Mouse (Mus musculus) Patski (cell line): ENCODE results near the gene Ehhadh. TPM values are rescaled to one million over a fixed set of nuclear protein-coding genes. Genes with fewer than 3 reads are reported as not detected.

ENCODE experiments used
- ATAC-seq: fragments of 100-300 bp; one replicate; pipeline ENCODE4 v1.8.0; 2021
- CTCF ChIA-PET: fragments of 350-600 bp; sonication (Branson Sonifier 250); formaldehyde crosslinking; loops from one replicate; lab custom pipeline; 2022; ENCODE audit warnings: inconsistent platforms; lab: Charles Lee
- POLR2A ChIA-PET: fragments of 350-600 bp; sonication (Branson Sonifier 250); formaldehyde crosslinking; loops from one replicate; lab custom pipeline; 2022; ENCODE audit warnings: antibody characterized with exemption, inconsistent platforms; lab: Charles Lee
- DNase-seq: peaks from one replicate; pipeline ENCODE4 v3.0.0-alpha.2; 2011; ENCODE audit warnings: low read depth, low spot score
- H3K27me3 ChIP-seq: fragments of 371-371 bp; one replicate; pipeline ENCODE4 v1.5.1; 2021
- CTCF ChIP-seq: fragments of 100-300 bp; IDR thresholded peaks from one replicate; pipeline ENCODE4 v1.5.1; 2021
- in situ Hi-C: fragments of 300-500 bp; cut with MboI; formaldehyde crosslinking; loops from 3 replicates; pipeline ENCODE4 v1.11.1; 2018; ENCODE audit warnings: low pct_unique_long_range_greater_than_20kb, mixed read lengths
- polyA plus RNA-seq: library from polyadenylated mRNA; unstranded; gene quantifications from one replicate; pipeline ENCODE4 v1.2.3, GENCODE M21; 2021

The Ehhadh gene
- polyA plus RNA-seq, 1 experiment from 2014 or later = 0.08 TPM

DNA sequence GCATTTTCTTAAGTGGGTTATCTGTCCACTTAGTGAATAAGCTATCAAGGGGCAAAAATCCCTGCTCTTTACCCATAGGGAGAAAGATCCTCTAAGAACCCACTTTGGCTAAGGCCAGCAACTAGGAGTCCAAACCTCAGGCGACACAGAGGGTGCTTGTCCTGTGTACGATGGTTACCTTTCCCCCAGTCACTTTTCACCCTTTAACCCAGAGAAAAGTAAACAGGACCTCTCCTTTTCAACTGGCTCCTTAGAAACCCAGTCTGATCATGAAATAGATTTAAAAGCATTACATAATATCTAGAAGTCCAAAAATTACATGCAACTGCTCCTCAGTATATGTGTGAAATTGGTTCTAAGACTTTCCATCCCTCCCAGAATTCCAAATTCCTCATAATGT, 4.8 kb downstream of the Ehhadh start:
- no peak for TF ChIP-seq CTCF
- CTCF ChIA-PET = no interaction called here
- ATAC-seq (no peak), DNase-seq (no peak)
- in situ Hi-C loops = no loop called here
- no peaks in the 10 kb centered on the region for H3K27me3 ChIP-seq
- POLR2A ChIA-PET = no interaction called here

DNA sequence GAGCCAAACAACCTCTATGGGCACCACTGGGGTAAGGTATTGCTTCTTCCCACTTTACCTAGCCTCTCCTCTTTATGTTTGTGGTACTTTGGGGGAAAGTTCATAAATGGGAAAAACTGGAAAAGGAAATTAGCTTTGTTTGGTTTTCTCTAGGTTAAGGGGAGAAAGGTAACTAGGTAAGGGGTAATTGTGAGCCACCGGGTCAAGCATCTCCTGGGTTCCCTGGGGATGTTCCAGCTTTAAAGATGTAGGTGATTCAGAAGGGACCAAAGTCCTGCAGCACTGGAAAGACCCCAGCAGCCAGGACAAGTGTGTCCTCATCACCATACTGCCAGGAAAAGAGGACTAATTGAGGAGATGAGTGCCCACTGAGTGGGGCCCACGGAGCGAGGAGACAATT, 5.7 kb downstream of the Ehhadh start:
- no peaks in the 10 kb centered on the region for H3K27me3 ChIP-seq
- POLR2A ChIA-PET = no interaction called here
- CTCF ChIA-PET = interaction anchor here (0.9 kb wide), 1 partner anchor 54 kb away, joined by 3 read pairs; no protein-coding TSS in a partner anchor
- in situ Hi-C loops = no loop called here
- no peak for ATAC-seq
- DNase-seq = no peak
- no peak for TF ChIP-seq CTCF

DNA sequence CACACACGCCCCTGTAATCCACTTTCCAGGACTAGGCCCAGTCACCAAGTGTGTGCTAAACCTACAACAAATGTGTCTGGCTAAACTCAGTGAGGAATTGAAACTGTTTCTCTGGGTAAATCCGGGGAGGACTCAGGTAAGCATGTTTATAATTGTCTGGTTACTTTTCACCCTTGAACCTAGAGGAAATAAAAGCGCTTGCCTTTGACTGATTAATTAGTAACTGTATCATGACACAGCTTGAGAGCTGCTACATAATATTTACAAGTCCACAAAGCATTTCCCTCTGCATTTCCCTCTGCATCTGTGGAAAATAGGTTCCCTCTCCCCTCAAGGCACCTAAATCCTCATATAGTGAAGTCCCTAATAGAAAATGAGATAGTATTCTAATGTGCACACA, 6.3 kb downstream of the Ehhadh start:
- ATAC-seq = no peak
- no peak for DNase-seq
- CTCF ChIA-PET = interaction anchor here (0.9 kb wide), 1 partner anchor 54 kb away, joined by 3 read pairs; no protein-coding TSS in a partner anchor
- in situ Hi-C loops = no loop called here
- no peaks in the 10 kb centered on the region for H3K27me3 ChIP-seq
- TF ChIP-seq CTCF = no peak
- POLR2A ChIA-PET = no interaction called here

DNA sequence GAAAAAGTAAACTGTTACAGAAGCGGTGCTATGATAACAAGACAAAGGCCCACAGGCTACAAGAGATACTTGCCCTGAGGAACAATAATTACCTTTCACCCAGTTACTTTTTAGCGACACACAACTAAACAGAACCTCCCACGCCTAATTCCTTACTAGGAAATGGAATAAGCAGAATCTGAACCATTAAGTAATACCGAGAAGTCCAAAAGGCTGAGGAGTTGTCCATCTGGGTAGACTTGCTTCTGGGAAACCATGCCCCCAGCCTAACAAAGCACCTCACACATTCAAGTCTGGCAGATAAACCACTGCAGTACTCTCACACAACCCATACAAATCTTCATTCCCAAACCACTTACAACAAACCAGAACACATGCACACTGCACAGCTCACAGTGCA, 8.5 kb downstream of the Ehhadh start:
- POLR2A ChIA-PET = no interaction called here
- in situ Hi-C loops = no loop called here
- CTCF ChIA-PET = interaction anchor here (1.3 kb wide), 1 partner anchor 37 kb away, joined by 3 read pairs; no protein-coding TSS in a partner anchor
- DNase-seq (no peak), ATAC-seq (no peak)
- H3K27me3 ChIP-seq = no peaks in the 10 kb centered on the region
- TF ChIP-seq CTCF = no peak

DNA sequence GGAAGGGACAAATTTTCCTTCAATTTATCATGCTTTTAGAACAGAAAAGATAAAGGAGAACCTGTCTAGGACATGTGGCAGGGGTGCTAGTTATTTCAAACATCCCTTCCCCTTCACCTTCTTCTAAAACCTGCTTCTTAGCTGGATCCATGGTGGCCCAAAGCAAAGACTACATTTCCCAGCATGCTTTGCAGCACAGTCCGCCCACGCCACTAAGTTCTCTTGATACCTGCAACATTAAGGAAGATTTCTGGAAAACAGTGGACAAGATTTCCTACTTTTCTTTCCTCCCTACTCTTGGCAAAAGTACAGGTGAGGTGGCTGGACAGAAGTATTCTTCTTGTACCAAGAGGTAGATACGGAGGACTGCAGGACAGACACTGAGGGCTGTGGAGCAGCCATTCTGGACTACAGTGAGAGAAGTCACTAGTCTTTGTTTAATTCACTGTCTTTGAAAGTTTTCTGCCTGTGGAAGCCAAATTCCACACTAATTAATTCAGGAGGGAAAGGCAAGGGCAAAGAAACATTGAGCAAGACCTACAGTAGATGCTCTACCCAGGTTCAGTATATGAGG, 9.2 kb downstream of the Ehhadh start:
- CTCF ChIA-PET = no interaction called here
- ATAC-seq (no peak), DNase-seq (no peak)
- no peak for TF ChIP-seq CTCF
- POLR2A ChIA-PET = no interaction called here
- in situ Hi-C loops = no loop called here
- no peaks in the 10 kb centered on the region for H3K27me3 ChIP-seq

DNA sequence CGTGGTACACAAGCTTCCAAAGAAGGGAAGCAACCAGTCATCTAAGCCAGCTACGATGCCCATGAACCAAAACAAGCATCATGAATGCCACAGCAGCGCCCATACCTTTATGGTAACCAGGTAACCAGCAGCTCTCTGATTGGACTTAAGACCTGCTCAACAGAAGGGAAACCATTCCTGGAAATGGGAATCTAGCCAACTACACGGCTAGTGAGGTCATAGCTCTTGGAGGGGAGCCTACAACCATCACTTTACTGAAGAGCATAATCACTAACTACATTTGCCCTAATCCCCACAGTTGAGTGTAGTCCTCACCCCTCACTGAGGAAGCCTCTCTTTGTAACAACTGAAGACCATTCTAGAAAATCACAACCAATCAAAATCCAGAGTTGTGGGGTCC, 12.9 kb downstream of the Ehhadh start:
- POLR2A ChIA-PET = no interaction called here
- in situ Hi-C loops = no loop called here
- CTCF ChIA-PET = interaction anchor here (2.0 kb wide), 1 partner anchor 41 kb away, joined by 7 read pairs; no protein-coding TSS in a partner anchor
- no peak for ATAC-seq
- no peak for DNase-seq
- no peak for TF ChIP-seq CTCF
- H3K27me3 ChIP-seq = peaks cover 7% of the 10 kb centered on the region

DNA sequence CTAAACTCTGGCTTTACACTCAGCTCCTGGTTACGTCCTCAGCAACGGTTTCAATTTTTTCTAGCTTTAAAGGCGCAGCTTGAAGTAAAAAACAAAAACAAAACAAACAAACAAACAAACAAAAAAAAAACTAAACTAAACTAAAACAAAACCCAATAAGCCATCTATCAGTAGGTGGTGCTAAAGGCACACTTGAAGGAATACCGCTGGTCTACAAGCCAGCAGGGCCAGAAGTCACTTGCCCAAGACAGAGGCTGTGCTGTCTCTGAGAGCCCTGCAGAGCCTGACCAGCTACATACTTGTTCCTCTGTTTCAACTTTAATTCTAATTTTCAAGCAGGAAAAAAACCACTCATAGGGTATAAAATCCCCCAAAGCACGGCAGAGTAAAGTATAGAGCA, 17.9 kb downstream of the Ehhadh start:
- in situ Hi-C loops = no loop called here
- TF ChIP-seq CTCF = peak; percentile 63
- ChIA-PET CTCF (interaction anchor here (1.1 to 3.6 kb wide), 5 partner anchors 12 to 243 kb away, joined by 3 to 19 read pairs (median 5); partner anchors contain the start of gene Map3k13), POLR2A (no interaction called here)
- peaks cover 16% of the 10 kb centered on the region for H3K27me3 ChIP-seq
- ATAC-seq (no peak), DNase-seq (no peak)

DNA sequence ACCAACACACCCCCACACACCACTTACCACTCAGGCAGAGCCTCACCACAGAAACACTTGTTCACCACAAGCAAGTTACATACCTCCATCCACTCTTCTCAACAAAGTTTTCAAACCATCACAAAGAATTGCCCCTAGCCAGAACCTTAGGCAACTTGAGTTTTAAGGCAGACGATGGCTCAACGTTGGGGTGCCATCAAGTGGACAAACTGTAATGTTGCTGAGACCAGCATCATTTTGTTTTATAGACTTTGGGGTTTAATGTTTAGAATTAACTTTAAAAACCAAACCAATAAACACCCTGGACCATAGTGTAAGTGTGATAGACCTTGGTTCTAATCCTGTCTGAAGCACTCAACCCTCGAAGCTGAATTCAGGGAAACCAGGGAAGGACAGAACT, 19.4 kb downstream of the Ehhadh start:
- peak; percentile 34 for TF ChIP-seq CTCF
- ChIA-PET CTCF (no interaction called here), POLR2A (no interaction called here)
- peaks cover 26% of the 10 kb centered on the region for H3K27me3 ChIP-seq
- DNase-seq (no peak), ATAC-seq (no peak)
- in situ Hi-C loops = no loop called here

DNA sequence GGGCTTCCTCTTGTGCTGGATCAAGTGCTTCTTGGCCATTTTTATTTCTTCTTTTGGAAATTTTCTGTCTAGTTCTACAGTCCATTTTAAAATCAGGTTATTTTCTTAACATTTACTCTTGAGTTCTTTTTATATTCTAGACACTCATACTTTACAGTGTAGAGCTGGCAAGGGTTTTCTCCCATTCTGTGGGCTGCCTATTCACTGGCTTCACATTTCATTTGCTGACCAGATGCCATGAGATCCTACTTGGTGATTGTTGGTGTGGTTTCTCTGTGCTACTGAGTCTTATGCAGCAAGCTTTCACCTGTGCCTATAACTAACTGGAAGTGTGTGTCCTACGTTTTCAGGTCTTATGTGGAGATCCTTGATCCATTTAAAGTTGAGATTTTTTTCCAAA, 29.2 kb downstream of the Ehhadh start:
- DNase-seq (no peak), ATAC-seq (no peak)
- peaks cover 8% of the 10 kb centered on the region for H3K27me3 ChIP-seq
- CTCF ChIA-PET = no interaction called here
- POLR2A ChIA-PET = no interaction called here
- no peak for TF ChIP-seq CTCF
- in situ Hi-C loops = no loop called here

DNA sequence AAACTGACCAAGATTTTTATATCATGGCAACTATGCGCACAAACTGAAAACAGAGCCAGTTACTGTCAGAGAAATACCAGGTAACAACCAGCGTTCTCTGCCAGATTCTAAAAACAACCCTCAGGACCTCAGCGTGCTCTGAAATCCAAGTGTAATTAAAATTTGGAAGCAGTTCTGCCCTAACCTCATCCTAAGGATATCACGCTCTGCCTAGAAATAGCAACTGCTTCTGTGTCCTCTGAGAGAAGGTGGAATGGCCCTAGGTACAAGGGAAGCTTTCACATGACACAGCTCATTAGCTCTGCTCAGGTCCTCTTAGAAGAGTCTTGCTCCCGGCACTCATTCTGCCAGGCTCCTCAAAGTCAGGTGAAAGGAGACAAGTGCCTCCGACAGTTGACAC, 44.2 kb downstream of the Ehhadh start:
- ATAC-seq (no peak), DNase-seq (no peak)
- in situ Hi-C loops = no loop called here
- TF ChIP-seq CTCF = no peak
- ChIA-PET CTCF (interaction anchor here (1.7 kb wide), 1 partner anchor 49 kb away, joined by 3 read pairs; no protein-coding TSS in a partner anchor), POLR2A (no interaction called here)
- peaks cover 10% of the 10 kb centered on the region for H3K27me3 ChIP-seq

DNA sequence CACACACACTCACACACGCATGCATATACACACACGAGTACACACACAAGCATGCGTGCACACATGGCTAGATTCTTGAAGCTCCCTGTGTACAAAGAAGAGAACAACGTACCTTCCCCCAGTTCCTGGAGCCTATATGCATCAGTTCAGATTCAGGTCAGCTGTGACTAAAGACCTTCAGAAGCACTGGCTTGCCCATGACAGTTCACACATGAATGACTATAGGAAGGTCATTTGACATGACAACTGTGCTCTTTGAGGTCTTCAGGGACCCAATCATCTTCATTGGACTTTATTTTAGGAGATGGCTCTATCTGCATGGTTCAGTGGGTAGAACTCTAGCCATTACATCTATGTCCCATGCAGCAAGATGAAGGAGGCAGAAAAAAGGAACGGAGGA, 44.7 kb downstream of the Ehhadh start:
- TF ChIP-seq CTCF = no peak
- DNase-seq (no peak), ATAC-seq (no peak)
- POLR2A ChIA-PET = no interaction called here
- CTCF ChIA-PET = interaction anchor here (1.7 kb wide), 1 partner anchor 49 kb away, joined by 3 read pairs; no protein-coding TSS in a partner anchor
- in situ Hi-C loops = no loop called here
- H3K27me3 ChIP-seq = peaks cover 11% of the 10 kb centered on the region
